Mouse (Mus musculus) embryo, embryonic 11.5 days (tissue): ENCODE measurements around the gene Polr3h.

Experiments
- DNase-seq: peaks from one replicate; pipeline ENCODE4 v3.0.0-alpha.2; 2012; ENCODE audit warnings: low read depth, low spot score

Gene Polr3h

DNA sequence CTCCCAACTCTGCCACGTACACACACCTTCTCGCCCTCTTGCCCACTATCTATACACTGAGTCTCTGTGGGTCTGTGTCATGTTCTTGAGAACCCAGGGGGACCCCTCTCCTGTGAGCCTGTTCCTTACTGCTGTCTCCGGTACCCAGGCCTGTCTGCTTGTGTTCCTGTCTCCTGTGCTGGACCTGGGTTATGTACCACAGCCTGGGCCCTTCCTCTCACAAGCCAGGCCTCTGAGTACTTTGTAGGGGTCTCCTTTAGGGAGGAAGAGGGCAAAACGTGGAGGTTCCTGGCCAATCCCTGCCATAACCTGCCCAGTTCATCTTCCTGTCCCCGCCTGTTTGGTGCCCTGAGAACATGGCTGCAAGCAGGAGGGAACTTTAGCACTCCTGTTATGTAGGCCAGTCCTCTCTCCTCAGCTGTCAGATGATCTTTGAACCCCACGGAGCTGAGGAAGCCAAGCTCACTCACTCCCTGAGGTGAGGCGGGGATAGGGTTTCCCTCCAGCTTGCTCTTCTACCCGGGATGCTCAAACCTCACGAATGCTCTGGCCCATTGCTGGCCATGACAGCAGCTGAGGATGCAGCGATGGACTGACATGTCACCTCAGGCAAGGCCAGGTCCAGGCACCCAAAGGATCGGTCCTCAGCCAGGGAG, 23.6 kb upstream of the Polr3h start:
- no peak for DNase-seq

DNA sequence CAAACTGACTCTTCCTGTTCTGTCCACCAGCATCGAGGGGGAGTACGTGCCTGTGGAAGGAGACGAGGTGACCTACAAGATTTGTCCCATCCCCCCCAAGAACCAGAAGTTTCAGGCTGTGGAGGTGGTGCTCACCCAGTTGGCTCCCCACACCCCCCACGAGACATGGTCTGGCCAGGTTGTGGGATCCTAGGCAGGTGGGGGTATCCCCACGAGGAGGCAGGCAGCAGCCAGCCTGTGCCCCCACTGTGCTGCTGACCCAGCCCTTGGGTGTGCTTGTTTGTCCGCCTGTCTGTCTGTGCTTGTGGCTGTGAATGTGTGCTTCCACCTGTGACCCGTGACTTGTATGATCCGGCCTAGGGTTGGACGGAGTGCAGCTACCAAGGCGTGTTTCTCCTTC, 23.0 kb upstream of the Polr3h start:
- no peak for DNase-seq

DNA sequence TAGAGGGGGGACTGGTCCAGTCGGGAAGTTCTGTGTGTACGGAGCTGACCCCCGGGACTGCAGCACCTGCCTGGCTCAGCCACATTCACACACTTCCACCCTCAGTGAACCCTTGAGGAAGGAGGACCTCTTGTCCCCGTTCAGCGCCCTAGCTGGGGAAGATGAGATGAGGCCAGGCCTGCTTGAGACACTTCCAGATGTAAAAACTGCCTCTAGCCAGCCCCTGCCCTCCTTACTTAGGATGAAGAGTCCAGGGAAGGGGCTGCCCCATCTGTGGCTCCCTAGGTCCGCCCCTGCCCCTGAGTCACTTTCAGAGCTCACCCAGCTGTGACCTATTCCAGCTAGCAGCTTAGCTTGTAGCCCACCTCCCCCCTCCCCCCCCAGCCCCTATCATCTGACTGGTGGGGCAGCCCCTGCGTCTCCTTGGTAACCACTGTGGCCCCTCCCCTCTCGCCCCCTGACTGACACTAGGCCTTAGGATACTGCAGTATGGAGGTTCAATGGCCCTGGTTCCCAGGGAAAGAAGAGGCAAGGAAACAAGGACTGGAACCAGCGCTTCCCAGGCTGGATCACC, 17.2 kb upstream of the Polr3h start:
- peak; percentile 32 for DNase-seq

DNA sequence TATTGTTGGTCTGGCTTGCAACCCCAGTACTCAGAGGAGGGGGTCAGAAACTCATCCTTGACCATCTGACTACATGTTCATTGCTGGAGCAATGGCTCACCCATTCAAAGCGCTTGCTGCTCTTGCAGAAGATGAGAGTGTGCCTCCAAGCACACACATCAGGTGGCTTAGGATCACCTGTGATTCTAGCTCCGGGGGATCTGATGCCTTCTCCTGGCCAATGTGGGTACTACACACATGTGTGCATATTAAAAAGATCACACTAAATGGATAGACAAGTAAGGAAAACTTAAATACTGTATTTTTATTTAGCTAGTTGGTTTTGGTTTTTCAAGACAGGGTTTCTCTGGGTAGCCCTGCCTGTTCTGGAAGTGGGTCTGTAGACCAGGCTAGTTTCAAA, 15.0 kb upstream of the Polr3h start:
- no peak for DNase-seq

DNA sequence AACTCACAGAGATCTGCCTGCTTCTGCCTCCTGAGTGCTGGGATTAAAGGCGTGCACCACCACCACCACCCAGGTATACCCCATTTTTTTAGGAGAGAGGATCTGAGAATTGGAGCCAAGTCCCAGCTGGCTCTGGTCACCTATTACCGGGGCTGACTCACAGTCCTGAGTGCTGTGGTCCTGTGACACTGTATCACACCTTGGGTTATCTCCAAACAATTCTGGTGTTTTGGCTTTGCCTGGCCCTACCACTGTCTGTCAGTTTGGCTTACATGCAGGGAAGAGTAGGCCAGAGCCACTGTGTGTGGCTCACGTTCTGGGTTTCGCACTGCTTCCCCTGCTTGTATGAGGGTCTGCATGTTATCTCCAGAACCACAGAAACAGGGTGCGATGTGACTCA, 14.2 kb upstream of the Polr3h start:
- DNase-seq, result no peak

DNA sequence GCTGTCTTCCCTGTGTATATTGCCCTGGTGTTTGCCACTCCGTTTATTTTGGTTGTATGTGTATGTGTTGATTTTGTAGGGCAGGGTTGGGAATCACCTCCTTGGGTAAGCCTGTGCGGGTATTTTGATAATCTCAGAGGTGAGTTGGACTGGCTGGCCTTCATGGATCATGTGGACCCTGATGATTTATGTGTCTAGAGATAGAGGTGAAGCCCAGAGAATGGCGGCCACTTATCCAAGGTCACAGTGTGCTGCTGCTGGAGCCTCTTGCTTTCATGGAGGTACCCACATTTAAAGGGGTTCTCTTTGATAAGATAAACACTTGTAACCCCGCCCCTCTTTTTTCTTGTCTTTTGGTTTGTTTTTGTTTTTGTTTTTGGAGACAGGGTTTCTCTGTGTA, 13.7 kb upstream of the Polr3h start:
- no peak for DNase-seq

DNA sequence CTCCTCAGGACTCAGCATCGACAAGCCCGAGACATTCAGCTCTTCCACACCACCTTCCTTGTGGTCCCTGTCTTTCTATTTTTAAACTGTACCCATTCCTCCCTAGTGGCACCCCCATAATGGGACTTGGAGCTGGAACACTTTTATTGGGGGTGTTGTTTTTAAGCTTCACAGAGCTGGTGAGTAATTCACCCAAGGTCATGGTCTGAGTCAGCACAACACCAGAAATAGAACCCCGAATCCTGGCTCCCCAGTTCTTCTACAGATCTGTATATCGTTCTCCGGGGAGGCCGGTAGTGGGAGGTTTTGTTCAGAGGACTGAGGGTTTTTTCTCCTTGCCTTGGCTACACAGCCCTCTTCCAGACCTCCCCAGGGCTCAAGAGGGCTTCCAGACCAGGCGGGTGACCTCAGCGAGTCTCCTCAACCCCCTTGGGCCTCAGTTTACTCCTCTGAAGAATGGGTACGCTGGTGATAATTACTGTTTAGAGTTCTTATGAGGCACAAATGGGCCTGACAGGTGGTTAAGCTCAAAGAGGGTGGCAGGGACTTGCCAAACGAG, 13.2 kb upstream of the Polr3h start:
- DNase-seq, result no peak

DNA sequence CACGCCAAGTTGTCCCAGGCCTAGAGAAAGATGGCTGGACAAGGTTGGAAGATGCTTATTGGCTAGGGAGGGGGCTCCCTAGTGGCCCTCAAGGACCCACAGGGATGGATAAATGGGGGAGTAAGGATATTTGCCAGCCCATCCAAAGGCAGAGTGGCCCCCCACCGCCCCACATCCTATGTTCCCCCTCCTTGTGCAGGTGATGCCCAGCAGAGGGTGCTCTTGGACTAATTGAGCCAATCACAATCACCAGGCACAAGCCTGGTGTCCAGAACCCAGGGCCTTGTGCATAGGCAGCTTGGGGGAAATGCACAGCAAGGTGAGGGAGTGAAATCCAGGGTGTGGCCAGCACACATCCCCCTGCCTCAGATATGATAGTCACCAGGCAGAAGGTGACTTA, 12.2 kb upstream of the Polr3h start:
- DNase-seq, result no peak

DNA sequence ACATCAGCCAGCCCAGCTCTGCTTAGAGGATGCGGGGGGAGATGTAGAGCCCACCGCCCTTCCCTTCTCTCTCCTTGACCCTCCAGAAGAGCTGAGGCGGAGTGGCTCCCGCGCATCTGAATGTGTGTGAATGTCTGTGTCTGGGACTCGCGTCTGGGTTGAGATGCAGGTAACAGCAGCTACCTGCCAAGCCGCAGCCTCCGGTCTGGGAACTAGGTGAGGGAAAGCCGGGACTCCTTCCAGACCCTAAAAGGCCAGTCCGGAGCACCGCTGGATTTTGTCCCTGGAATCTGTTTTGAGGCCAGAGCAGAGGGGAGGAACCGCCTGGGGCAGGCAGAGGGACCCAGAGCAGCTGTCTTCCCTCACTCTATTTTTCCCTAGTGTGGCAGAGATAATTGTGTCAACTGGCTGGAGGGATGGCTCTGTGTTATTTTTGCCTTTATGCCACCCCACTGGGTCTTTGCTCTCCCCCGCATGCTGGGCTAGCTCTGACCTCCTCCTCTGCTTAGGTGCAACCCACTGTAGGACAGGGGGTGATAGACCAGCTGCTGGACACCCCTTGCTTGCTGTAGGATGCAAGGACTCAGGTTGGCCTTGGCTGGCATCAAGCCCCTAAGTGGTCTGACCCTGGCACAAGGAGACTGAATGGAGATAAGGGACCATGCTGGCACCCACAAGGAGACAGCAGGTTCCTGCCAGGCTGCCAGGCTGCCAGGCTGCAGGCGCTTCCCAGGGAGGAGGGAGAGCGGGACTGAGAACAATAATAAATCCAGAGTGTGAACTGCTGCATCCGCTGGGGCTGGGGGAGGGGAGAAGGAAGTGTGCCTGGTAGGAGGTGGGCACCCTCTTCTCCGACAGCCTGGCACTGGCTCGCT, 11.3 kb upstream of the Polr3h start:
- DNase-seq, result no peak

DNA sequence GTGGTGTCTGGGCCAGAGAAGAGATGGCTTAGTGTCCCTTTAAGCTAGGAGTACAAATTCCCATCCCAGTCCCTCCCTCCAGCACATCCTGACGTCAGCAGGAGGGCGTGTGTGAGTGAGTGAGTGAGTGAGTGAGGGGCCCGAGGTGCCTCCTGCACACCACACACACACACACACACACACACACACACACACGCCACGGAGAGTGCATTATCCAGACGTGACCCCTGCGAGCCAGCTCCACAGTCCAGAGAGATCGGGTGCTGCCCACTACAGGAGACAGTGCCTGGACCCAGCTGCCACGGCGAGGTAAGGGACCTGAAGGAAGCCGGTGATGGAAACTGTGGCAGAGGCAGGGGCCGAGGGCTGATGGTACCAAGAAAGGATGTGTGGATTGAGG, 10.6 kb upstream of the Polr3h start, which contains the start of gene Csdc2:
Gene Csdc2 (plus strand): TSS at position 81 of the 400 bp plus-strand sequence.
- DNase-seq, result peak; percentile 41

DNA sequence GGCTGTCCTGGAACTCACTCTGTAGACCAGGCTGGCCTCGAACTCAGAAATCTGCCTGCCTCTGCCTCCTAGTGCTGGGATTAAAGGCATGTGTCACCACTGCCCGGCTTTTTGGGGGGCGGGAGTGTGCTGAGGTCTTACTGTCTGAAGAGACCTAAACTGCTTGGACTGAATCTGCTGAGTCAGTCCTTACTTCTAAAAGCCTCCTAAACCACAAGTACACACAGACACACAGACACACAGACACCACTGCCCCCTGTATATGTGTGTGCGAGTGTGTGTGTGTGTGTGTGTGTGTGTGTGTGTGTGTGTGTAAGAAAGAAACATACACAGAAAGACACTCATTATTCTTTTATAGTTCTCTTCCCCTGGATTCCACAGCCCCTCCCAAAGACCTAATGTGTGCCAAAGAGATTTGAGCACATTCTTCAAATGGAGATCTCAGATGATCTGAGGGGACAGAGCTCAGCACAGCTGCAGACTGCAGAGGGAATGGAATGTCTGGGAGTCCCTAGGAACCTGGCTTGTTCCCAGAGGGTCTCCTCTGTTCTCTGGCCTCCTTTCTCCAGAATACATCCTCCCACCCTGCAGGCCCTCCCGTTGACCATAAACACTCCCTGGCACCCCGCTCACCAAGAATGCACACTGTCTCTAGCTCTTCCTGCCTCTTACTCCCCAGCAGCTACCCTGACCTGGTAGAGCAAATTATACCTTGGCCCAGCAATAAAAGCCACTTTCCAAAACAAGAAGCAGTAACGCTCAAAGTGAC, 10.0 kb upstream of the Polr3h start:
- DNase-seq, result no peak

DNA sequence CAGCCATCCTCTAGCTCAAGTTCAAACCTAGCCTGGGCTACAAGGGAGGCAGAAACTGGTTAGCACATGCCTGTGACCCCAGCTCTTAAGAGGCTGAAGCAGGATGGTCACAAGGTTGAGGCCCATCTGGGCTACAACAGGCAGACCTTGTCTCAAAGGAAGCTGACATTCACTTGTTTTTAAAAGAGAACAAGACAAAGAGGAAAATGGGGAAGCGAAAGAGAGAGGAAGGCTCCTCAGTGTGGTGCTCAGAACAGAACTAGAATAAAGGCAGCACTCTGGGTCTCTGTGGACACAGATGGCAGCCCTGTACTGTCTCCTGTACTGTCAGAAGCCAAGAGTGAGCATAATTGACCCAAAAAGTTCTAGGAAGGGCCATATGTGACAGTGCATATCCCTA, 7.9 kb upstream of the Polr3h start:
- DNase-seq, result no peak

DNA sequence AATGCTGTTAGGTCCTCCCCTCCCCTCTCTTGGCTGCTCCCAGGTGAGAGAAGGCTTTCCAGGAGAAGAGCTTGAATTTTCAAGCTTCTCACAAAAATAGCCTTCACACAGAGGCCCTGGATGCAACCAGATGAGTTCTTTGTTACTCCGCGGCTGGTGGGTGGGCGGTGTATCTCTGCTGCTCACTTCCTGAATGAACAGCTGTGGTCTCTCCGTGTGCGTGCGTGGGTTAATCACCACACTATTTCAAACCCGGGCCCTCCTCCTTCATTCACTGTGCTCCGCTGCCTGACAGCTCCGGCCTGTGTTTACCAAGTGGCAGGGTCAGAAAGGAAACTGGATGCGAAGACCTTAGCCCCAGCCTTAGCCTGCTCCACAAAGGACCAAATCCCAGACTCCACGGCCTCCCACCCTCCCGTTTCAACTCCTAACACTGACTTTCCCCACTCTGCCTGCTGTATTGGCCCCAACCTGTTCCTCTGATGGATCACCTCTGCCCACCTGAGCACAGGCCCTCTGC, 7.0 kb upstream of the Polr3h start:
- DNase-seq, result no peak

DNA sequence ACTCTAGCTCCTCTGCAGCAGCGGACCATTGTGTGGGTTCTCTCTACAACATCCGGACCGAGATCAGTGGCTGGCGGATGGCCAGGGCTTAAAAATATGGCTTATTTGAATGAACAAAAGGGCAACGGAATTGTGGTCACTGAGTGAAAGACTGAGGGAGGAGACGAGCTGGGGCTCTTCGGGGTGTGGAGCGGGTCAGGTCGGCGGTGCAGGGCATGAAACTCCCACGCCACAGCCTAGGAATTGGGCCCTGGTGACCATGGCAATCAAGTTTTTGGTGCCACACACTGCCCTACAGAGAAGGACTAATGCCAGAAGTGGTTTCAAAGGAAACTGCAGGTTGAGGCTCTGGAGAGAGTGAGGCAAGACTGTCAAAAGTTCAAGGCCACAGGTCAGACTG, 2.2 kb upstream of the Polr3h start:
- DNase-seq, result no peak

DNA sequence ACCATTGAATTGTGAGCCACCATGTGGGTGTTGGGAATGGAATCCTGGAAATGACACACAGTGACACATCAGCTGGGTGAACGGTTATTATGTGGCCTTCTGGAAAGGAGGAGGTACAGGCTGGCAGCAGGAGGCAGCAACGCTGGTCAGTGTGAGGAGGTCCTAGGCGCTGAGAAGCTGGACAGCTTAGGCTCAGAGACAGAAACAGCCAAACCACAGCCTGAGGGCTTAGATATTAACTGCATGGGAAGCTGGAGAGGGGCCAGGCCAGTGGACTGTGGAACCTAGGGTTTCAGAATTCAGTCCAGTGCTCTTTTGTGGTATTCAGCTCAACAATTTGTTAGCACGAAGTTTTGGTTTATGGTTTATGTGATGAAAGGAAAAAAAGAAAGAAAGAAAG, 1.7 kb upstream of the Polr3h start:
- no peak for DNase-seq

DNA sequence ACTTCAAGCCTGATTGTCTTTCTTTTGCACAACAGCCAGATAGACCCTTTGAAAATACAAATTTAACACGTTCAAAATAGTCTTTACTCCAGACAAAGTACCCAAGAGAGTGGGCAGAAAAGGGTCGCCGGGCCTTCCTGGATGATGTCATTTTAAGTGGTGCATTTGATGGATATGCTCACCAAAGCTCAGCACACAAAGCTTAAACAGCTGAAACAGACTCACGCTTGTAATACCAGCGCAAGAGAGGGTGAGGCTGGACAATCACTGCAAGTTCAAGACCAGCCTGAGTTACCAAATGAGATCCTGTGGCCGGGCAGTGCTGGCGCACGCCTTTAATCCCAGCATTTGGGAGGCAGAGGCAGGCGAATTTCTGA, 394 bp upstream of the Polr3h start:
- no peak for DNase-seq

DNA sequence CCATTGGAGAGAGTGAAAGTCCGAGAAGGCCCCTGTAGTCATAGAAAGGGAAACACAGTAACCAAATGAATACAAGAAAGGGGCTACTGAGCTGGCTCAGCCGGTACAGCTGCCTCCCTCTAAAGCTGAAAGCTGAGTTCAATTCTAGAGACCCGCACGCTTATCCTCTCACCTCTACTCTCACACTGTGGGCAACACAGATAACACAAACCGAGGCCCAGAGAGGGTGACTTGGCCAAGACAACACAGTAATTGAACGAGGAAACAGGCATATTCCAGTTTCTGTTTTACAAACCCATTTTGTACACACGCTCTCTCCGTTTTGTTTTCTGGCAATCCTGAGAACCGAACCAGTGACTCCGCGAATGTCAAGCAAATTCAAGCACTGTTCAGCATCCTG, 1.1 kb downstream of the Polr3h start:
- DNase-seq, result no peak

DNA sequence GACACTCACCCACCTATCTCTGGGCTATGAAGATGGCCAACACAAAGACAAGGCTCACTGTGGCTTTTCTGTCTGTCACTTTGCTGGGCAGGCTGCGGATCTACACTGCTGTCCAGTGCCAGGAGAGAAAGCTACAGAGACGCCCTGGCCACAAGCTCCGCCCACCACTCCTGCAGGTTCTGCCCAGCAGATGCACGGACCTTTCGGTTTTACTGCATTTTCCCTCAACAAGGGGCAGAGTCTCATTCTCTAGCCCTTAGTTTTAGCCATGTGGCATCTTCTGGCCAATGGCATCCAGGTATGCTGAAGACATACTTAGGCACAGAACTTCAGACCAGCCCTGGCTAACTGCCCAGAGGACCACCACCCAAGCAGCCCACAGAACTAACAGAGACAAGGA, 4.8 kb downstream of the Polr3h start:
- DNase-seq, result no peak

DNA sequence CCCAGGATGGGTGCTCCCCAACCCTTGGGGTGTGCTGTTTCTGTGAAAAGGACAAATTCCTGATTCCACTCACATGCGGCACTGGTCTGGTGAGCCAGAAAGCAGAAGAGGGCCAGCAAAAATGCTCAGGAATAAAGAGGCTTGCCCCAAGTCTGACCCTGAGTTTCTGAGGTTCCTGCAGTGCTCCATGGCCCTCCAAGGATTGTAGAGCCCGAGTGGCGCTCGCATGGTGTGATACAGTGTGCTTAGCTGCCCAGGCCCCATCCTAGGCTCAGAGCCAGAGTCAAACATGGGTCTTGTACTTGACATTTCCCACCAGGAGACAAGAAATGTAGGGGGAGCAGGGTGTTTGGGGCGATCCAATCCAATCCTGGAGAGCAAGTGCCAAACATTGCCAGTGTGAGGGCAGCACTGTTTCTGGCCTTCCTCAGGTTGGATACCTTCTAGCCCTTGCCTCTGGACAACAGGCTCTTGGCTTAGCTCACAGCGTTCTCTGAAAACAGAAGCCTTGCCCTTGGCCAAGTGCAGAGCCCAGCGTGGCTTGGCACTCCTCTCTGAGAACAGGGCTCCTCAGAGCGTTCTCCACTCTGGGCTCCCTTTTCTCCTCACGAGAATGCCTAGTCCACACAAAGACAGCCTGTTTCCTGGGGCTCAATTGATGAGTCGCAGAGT, 5.4 kb downstream of the Polr3h start:
- DNase-seq, result no peak

DNA sequence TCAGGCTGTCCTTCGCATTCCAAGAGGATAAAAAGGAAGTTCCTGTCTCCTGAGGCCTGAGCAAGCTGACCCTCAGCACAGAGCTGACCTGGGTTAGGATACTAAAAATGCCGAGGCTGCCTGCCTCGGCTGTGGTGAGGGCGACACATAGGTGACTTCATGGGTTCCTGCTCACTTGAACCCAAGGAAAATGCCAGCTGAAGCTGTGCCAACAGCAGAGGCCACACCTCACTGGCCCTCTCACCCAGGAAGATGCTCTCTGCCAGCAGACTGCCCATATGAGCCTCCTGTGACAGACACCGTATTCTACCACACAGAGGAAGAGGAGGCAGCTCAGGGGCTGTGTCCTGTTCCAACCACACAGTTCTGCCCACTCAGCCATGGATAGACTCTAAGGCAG, 7.0 kb downstream of the Polr3h start:
- no peak for DNase-seq
